Mouse (Mus musculus): Measurements from ENCODE around the gene Bmp8b.
"Not testable (repeated sequence)": the region's sequence is repeated elsewhere in the genome, so short reads cannot be mapped to it uniquely, and the experiment has no call there.

GRCm38 (mm10) chr4:123111275-123111983 lies 6.5 kb downstream of the Bmp8b start:
- not testable (repeated sequence) for TF ChIP-seq CTCF (IDR thresholded peaks at IDR 0.05); POLR2A (IDR thresholded peaks at IDR 0.05; ENCODE audit: insufficient read depth, low read depth, low read length)

All from heart, adult 2 months (tissue).